Mouse (Mus musculus) forebrain, postnatal 0 days (tissue): ENCODE measurements at regions not wholly inside any gene's neighbourhood (a gene's known extent, or its start where the extent isn't known, plus 50 kb on each side); places are given as distances from the start of the nearest gene placed in this dataset.
A peak's percentile ranks its signal among the peaks of the same experiment; 100 is the strongest.

Source experiments
- ATAC-seq: fragments of 200-750 bp; cut with Nextera tagmentation; 2 replicates; pipeline ENCODE4 v1.8.0; 2017; ENCODE audit warnings: mild to moderate bottlenecking, moderate library complexity
- DNase-seq: peaks from one replicate; pipeline ENCODE4 v3.0.0-alpha.2; 2015
- H3K27ac ChIP-seq: fragments of 300-500 bp; sonication (generic); 2 replicates; pipeline ENCODE4 v1.5.1; 2014; ENCODE audit warnings: low read depth, mild to moderate bottlenecking, antibody characterized with exemption, low read length, moderate library complexity, mixed read lengths
- H3K27me3 ChIP-seq: fragments of 300-500 bp; sonication (generic); 2 replicates; pipeline ENCODE4 v1.6.1; 2014; ENCODE audit warnings: mild to moderate bottlenecking, low read length, mixed read lengths; ENCODE audit not compliant: insufficient read depth
- H3K36me3 ChIP-seq: fragments of 300-500 bp; sonication (generic); 2 replicates; pipeline ENCODE4 v1.6.1; 2014; ENCODE audit warnings: mild to moderate bottlenecking, moderate library complexity; ENCODE audit not compliant: insufficient read depth
- H3K4me1 ChIP-seq: fragments of 300-500 bp; sonication (generic); 2 replicates; pipeline ENCODE4 v1.6.1; 2014; ENCODE audit warnings: antibody characterized with exemption; ENCODE audit not compliant: insufficient read depth
- H3K4me2 ChIP-seq: fragments of 300-500 bp; sonication (generic); 2 replicates; pipeline ENCODE4 v1.6.1; 2014; ENCODE audit warnings: low read depth, mild to moderate bottlenecking, moderate library complexity
- H3K4me3 ChIP-seq: fragments of 300-500 bp; sonication (generic); 2 replicates; pipeline ENCODE4 v1.5.1; 2014; ENCODE audit warnings: low read depth, low read length, mixed read lengths
- H3K9ac ChIP-seq: fragments of 300-500 bp; sonication (generic); 2 replicates; pipeline ENCODE4 v1.6.1; 2014; ENCODE audit warnings: mild to moderate bottlenecking
- H3K9me3 ChIP-seq: fragments of 300-500 bp; sonication (generic); 2 replicates; pipeline ENCODE4 v1.6.1; 2016; ENCODE audit warnings: low read length
- CTCF ChIP-seq: sonication (generic); IDR thresholded peaks from 2 replicates; pipeline ENCODE4 v1.5.1; 2016; ENCODE audit warnings: antibody characterized with exemption, control low read depth, low read depth
- WGBS: fragments of 180-500 bp; shearing (Covaris S2); extraction: QIAGEN DNeasy Blood & Tissue Kit; methylation state at CpG from one replicate; pipeline ENCODE4 v1.1.7; 2014; 5-methylcytosine and 5-hydroxymethylcytosine counted together

- Histone ChIP-seq H3K9ac (no peak overlapping the region), H3K9me3 (no peaks in the 10 kb centered on the region), H3K4me1 (no peaks in the 10 kb centered on the region), H3K4me2 (no peak overlapping the region), H3K36me3 (no peaks in the 10 kb centered on the region), H3K27me3 (no peaks in the 10 kb centered on the region), H3K4me3 (no peak overlapping the region), H3K27ac (no peak overlapping the region)
- no peak for DNase-seq
- ATAC-seq, result no peak
- WGBS, result 86% methylated on average over 6 of the region's 6 CpGs
- TF ChIP-seq CTCF, result no peak
Observed at GRCm38 (mm10) chr6:100476550-100477366, 189.5 kb upstream of the Rybp start.

- H3K4me2 ChIP-seq, result no peak overlapping the region
- no peaks in the 10 kb centered on the region for H3K36me3 ChIP-seq
- ATAC-seq (no peak), DNase-seq (no peak)
- no peak overlapping the region for H3K4me3 ChIP-seq
- no peaks in the 10 kb centered on the region for H3K9me3 ChIP-seq
- H3K9ac ChIP-seq, result no peak overlapping the region
- H3K27ac ChIP-seq, result no peak overlapping the region
- no peaks in the 10 kb centered on the region for H3K4me1 ChIP-seq
- no peaks in the 10 kb centered on the region for H3K27me3 ChIP-seq
- TF ChIP-seq CTCF, result no peak
- WGBS, result 39% methylated on average over 4 of the region's 4 CpGs
Observed at GRCm38 (mm10) chr6:100475341-100475955, 188.2 kb upstream of the Rybp start.

- no peak for DNase-seq
- Histone ChIP-seq H3K4me3 (no peak overlapping the region), H3K4me2 (no peak overlapping the region), H3K4me1 (no peaks in the 10 kb centered on the region), H3K9ac (no peak overlapping the region), H3K27ac (no peak overlapping the region), H3K27me3 (no peaks in the 10 kb centered on the region), H3K36me3 (no peaks in the 10 kb centered on the region), H3K9me3 (no peaks in the 10 kb centered on the region)
- ATAC-seq, result peak; percentile 10; the same call in 1 of the 2 replicates
- no peak for TF ChIP-seq CTCF
- 53% methylated on average over 9 of the region's 9 CpGs for WGBS
Observed at GRCm38 (mm10) chr6:100474326-100474725, 187.0 kb upstream of the Rybp start.

- no peak overlapping the region for H3K4me2 ChIP-seq
- no peak overlapping the region for H3K4me3 ChIP-seq
- H3K9ac ChIP-seq, result no peak overlapping the region
- TF ChIP-seq CTCF, result no peak
- no peak for ATAC-seq
- no peak for DNase-seq
- 77% methylated on average over 2 of the region's 2 CpGs for WGBS
- no peaks in the 10 kb centered on the region for H3K9me3 ChIP-seq
- H3K27me3 ChIP-seq, result no peaks in the 10 kb centered on the region
- no peaks in the 10 kb centered on the region for H3K4me1 ChIP-seq
- H3K36me3 ChIP-seq, result no peaks in the 10 kb centered on the region
- no peak overlapping the region for H3K27ac ChIP-seq
Observed at GRCm38 (mm10) chr6:100470071-100470470, 182.8 kb upstream of the Rybp start.

GRCm38 (mm10) chr6:100462757-100463156 lies 175.5 kb upstream of the Rybp start:
- Histone ChIP-seq H3K9me3 (no peaks in the 10 kb centered on the region), H3K36me3 (no peaks in the 10 kb centered on the region), H3K4me2 (no peak overlapping the region), H3K9ac (no peak overlapping the region), H3K4me1 (no peaks in the 10 kb centered on the region), H3K27me3 (no peaks in the 10 kb centered on the region), H3K27ac (no peak overlapping the region), H3K4me3 (no peak overlapping the region)
- TF ChIP-seq CTCF, result no peak
- no peak for ATAC-seq
- no peak for DNase-seq
- WGBS, result 81% methylated on average over 2 of the region's 2 CpGs

DNA sequence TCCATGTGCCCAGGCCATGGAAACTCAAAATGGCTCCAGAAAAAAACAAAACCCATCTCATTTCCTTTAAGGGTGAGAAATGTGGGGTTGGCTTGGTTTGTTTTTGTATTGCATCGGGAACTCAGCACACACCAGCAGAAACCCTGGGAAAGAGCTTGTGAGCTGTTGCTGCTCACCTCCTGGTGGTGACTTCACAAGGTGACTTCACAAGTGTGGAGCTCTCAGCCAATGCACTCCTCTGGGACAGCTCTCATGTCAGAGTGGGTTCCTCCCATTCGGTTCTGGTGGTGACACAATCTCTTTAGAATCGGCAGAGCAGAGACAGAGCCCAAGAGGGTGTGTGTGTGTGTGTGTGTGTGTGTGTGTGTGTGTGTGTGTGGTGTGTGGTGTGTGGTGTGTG lies 166.1 kb upstream of the Rybp start:
- Histone ChIP-seq H3K9me3 (no peaks in the 10 kb centered on the region), H3K4me3 (no peak overlapping the region), H3K36me3 (no peaks in the 10 kb centered on the region), H3K4me2 (no peak overlapping the region), H3K27me3 (no peaks in the 10 kb centered on the region), H3K9ac (no peak overlapping the region), H3K4me1 (no peaks in the 10 kb centered on the region), H3K27ac (no peak overlapping the region)
- ATAC-seq, result no peak
- DNase-seq, result no peak
- 92% methylated on average over 3 of the region's 3 CpGs for WGBS
- TF ChIP-seq CTCF, result no peak
